ENCODE assay signal across 10 mouse cellular contexts in the genomic region with DNA sequence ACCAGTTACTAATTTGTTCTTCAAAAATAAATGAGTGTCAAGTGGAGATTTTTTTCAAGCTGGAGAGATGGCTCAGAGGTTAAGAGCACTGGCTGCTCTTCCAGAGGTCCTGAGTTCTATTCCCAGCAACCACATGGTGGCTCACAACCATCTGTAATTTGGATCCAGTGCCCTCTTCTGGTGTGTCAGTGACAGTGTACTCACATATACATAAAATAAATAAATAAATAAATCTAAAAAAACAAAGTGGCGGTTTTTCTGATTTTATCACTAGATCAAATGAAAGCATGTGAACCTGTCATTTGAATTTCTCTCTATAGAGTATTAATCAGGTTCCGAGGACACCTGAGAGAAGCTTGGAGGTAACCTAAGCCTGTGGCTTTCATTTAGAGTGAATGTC. TPM values are rescaled to one million over a fixed set of nuclear protein-coding genes. Genes with fewer than 3 reads are reported as not detected.
A peak's percentile ranks its signal among the peaks of the same experiment; 100 is the strongest.
DNase-seq lines count a peak whose midpoint lies in the region; ATAC-seq and TF ChIP-seq lines count a peak whose summit lies in the region.
"Had no signal": no experiment of that assay in that cellular context is flagged by ENCODE, and none has a peak within 500 bp of the region (broad histone marks: within the 10 kb centered on the region; RNA-seq: fewer than 3 reads in every experiment).

No protein-coding gene starts in this region.

- H3K36me3 ChIP-seq in heart, adult 2 months (ENCODE audit: control insufficient read depth, insufficient read depth, low read length): peaks cover 13% of the 10 kb centered on the region
- no peaks in the 10 kb centered on the region; the same call in 1 of the 2 replicates for H3K36me3 ChIP-seq in liver, embryonic 14.5 days (replicated peaks; ENCODE audit: control insufficient read depth, insufficient read depth, low read depth)
- peaks cover 3% of the 10 kb centered on the region; the same call in 1 of the 2 replicates for H3K36me3 ChIP-seq in liver, embryonic 11.5 days (ENCODE audit: control insufficient read depth, insufficient read depth, low read length)
- H3K36me3 ChIP-seq in hindbrain, embryonic 15.5 days: peaks cover 6% of the 10 kb centered on the region; the same call in 1 of the 2 replicates

- DNase-seq in heart, adult 2 months: no peak
- DNase-seq in heart, adult 11 months: no peak
- DNase-seq in liver, embryonic 14.5 days (ENCODE audit: low read depth in 3 of 3, low spot score in 3 of 3): no peak
- DNase-seq in liver, embryonic 11.5 days (ENCODE audit: low spot score): no peak
- peak; percentile 15 for DNase-seq in naive thymus-derived CD4-positive, alpha-beta T cell, adult 2 months (ENCODE audit: low read depth)
- no peak for DNase-seq in adrenal gland, adult (ENCODE audit: inconsistent age in 2 of 2, low spot score in 1 of 2)
- no peak for DNase-seq in thymus, adult 18-20 months
- DNase-seq: adrenal gland, postnatal 36 days had no signal

- H3K9me3 ChIP-seq in liver, embryonic 14.5 days (ENCODE audit: control insufficient read depth, low read length): no peaks in the 10 kb centered on the region
- no peaks in the 10 kb centered on the region for H3K9me3 ChIP-seq in liver, embryonic 11.5 days (ENCODE audit: control insufficient read depth, low read length)
- no peaks in the 10 kb centered on the region for H3K9me3 ChIP-seq in hindbrain, embryonic 15.5 days
- H3K9me3 ChIP-seq: G1E had no signal

- no peak overlapping the region for H3K27ac ChIP-seq in heart, adult 2 months
- no peak overlapping the region for H3K27ac ChIP-seq in liver, embryonic 14.5 days
- H3K27ac ChIP-seq in liver, embryonic 11.5 days (ENCODE audit: low read depth, low read length): no peak overlapping the region
- no peak overlapping the region for H3K27ac ChIP-seq in hindbrain, embryonic 15.5 days (replicated peaks)

- no peaks in the 10 kb centered on the region for H3K27me3 ChIP-seq in heart, adult 2 months (ENCODE audit: control insufficient read depth, insufficient read depth, low read length)
- H3K27me3 ChIP-seq in liver, embryonic 14.5 days (ENCODE audit: control insufficient read depth, insufficient read depth, low read length): no peaks in the 10 kb centered on the region
- no peaks in the 10 kb centered on the region for H3K27me3 ChIP-seq in liver, embryonic 11.5 days (replicated peaks; ENCODE audit: control insufficient read depth, insufficient read depth, low read length)
- no peaks in the 10 kb centered on the region for H3K27me3 ChIP-seq in hindbrain, embryonic 15.5 days

- no peak overlapping the region; the same call in none of the 2 replicates for H3K4me3 ChIP-seq in heart, adult 2 months
- H3K4me3 ChIP-seq in liver, embryonic 14.5 days (ENCODE audit: insufficient read depth in 1 of 2, low read depth in 2 of 2, low read length in 2 of 2): no peak overlapping the region
- H3K4me3 ChIP-seq in liver, embryonic 11.5 days (ENCODE audit: low read depth, low read length): no peak overlapping the region
- no peak overlapping the region for H3K4me3 ChIP-seq in hindbrain, embryonic 15.5 days

- ATAC-seq in liver, embryonic 14.5 days (ENCODE audit: insufficient read depth): no peak
- ATAC-seq in liver, embryonic 11.5 days (replicated peaks; ENCODE audit: low FRiP score): no peak
- ATAC-seq in hindbrain, embryonic 15.5 days (ENCODE audit: low FRiP score, low read depth): no peak

- H3K79me2 ChIP-seq in heart, adult 2 months (replicated peaks; ENCODE audit: control insufficient read depth, insufficient read depth, low read length): no peaks in the 10 kb centered on the region

- intact Hi-C loops in heart, adult 2 months (cut with DNase I): loop anchor here (2.0 kb wide), 1 partner anchor 15 kb away; no protein-coding TSS in a partner anchor

- 90% methylated on average over 2 of the region's 2 CpGs for WGBS in heart, adult 2 months
- WGBS in liver, embryonic 14.5 days (ENCODE audit: insufficient replicate concordance): 73% methylated on average over 2 of the region's 2 CpGs
- 91% methylated on average over 2 of the region's 2 CpGs for WGBS in liver, embryonic 11.5 days
- WGBS in hindbrain, embryonic 15.5 days: 94% methylated on average over 2 of the region's 2 CpGs

- peak overlapping the region; percentile 79 for H3K4me2 ChIP-seq in liver, embryonic 14.5 days (ENCODE audit: low read depth)
- H3K4me2 ChIP-seq in liver, embryonic 11.5 days: no peak overlapping the region; the same call in 1 of the 2 replicates
- H3K4me2 ChIP-seq in hindbrain, embryonic 15.5 days: 0 out of 2 replicates have a peak overlapping the region, but pooled peaks have one; percentile 79

- no peak for TF ChIP-seq POLR2A in heart, adult 2 months (IDR thresholded peaks at IDR 0.05; ENCODE audit: insufficient read depth, low read depth, low read length)

- no peaks in the 10 kb centered on the region; the same call in none of the 2 replicates for H3K4me1 ChIP-seq in heart, adult 2 months (ENCODE audit: control insufficient read depth, insufficient read depth, low read length)
- H3K4me1 ChIP-seq in liver, embryonic 14.5 days (replicated peaks; ENCODE audit: control insufficient read depth in 2 of 2, insufficient read depth in 2 of 2, low read length in 1 of 2): peaks cover 3 to 7% of the 10 kb centered on the region in 2 experiments; a peak in 3 of 4 replicates
- peaks cover 7% of the 10 kb centered on the region for H3K4me1 ChIP-seq in liver, embryonic 11.5 days (replicated peaks; ENCODE audit: control insufficient read depth, insufficient read depth, low read length)
- 0 out of 2 replicates have a peak, but pooled peaks cover 3% of the 10 kb centered on the region for H3K4me1 ChIP-seq in hindbrain, embryonic 15.5 days (replicated peaks)

- H3K9ac ChIP-seq in heart, adult 2 months (ENCODE audit: low read depth, low read length): no peak overlapping the region
- no peak overlapping the region for H3K9ac ChIP-seq in liver, embryonic 14.5 days (replicated peaks)
- no peak overlapping the region for H3K9ac ChIP-seq in liver, embryonic 11.5 days (ENCODE audit: low read depth, low read length)
- no peak overlapping the region for H3K9ac ChIP-seq in hindbrain, embryonic 15.5 days

- no peak for TF ChIP-seq EP300 in heart, adult 2 months (IDR thresholded peaks at IDR 0.05; ENCODE audit: insufficient read depth, low read depth, low read length)
- TF ChIP-seq EP300 in liver, embryonic 14.5 days (IDR thresholded peaks at IDR 0.05; ENCODE audit: low read depth): no peak

- TF ChIP-seq CTCF in heart, adult 2 months (IDR thresholded peaks at IDR 0.05): peak; percentile 50
- TF ChIP-seq CTCF in liver, embryonic 14.5 days (IDR thresholded peaks at IDR 0.05; ENCODE audit: low read depth): 0 out of 2 replicates have a peak, but pooled peaks have one; percentile 11

RNA-seq across cellular contexts. Expression of gene Fbxo4, which starts 1.1 kb away (rescaled TPM):
- 1 to 10 TPM; 6.7 to 8.1 TPM for total RNA-seq in heart, adult 2 months (2021)
- 6.0 and 9.9 TPM in 2 replicates for polyA plus RNA-seq in heart, adult 2 months (2012; rRNA removed)
- polyA plus RNA-seq in liver, embryonic 14.5 days (2012; rRNA removed): 1.5 and 2.0 TPM in 2 replicates
- polyA plus RNA-seq in liver, embryonic 14.5 days (2014; fragmentation: Nextera tagmentation; extraction: Ambion mirVana): 2.5 and 2.8 TPM in 2 replicates
- 3.9 and 5.1 TPM in 2 replicates for polyA plus RNA-seq in liver, embryonic 11.5 days (2014; fragmentation: Nextera tagmentation; extraction: Ambion mirVana)
- polyA plus RNA-seq in hindbrain, embryonic 15.5 days (2015; fragmentation: Nextera tagmentation; extraction: Ambion mirVana): 9.8 TPM in 2 replicates

RNA-seq across cellular contexts. Expression of gene AW549877, which starts 17.3 kb away (rescaled TPM):
- 10 to 100 TPM; 19.3 to 21.2 TPM for total RNA-seq in heart, adult 2 months (2021)
- polyA plus RNA-seq in heart, adult 2 months (2012; rRNA removed): 11.7 and 30.0 TPM in 2 replicates
- polyA plus RNA-seq in liver, embryonic 14.5 days (2012; rRNA removed): 7.0 and 7.2 TPM in 2 replicates
- 6.6 and 7.4 TPM in 2 replicates for polyA plus RNA-seq in liver, embryonic 14.5 days (2014; fragmentation: Nextera tagmentation; extraction: Ambion mirVana)
- 20.8 and 21.6 TPM in 2 replicates for polyA plus RNA-seq in liver, embryonic 11.5 days (2014; fragmentation: Nextera tagmentation; extraction: Ambion mirVana)
- 38.3 and 40.5 TPM in 2 replicates for polyA plus RNA-seq in hindbrain, embryonic 15.5 days (2015; fragmentation: Nextera tagmentation; extraction: Ambion mirVana)

RNA-seq across cellular contexts. Expression of gene Oxct1, which starts 47.9 kb away (rescaled TPM):
- 1,000 to 10,000 TPM; 1,394 to 1,524 TPM for total RNA-seq in heart, adult 2 months (2021)
- 304 and 520 TPM in 2 replicates for polyA plus RNA-seq in heart, adult 2 months (2012; rRNA removed)
- polyA plus RNA-seq in liver, embryonic 14.5 days (2012; rRNA removed): 5.8 and 9.4 TPM in 2 replicates
- polyA plus RNA-seq in liver, embryonic 14.5 days (2014; fragmentation: Nextera tagmentation; extraction: Ambion mirVana): 24.4 and 31.5 TPM in 2 replicates
- polyA plus RNA-seq in liver, embryonic 11.5 days (2014; fragmentation: Nextera tagmentation; extraction: Ambion mirVana): 64.8 and 67.8 TPM in 2 replicates
- polyA plus RNA-seq in hindbrain, embryonic 15.5 days (2015; fragmentation: Nextera tagmentation; extraction: Ambion mirVana): 360 and 362 TPM in 2 replicates
